Mouse (Mus musculus): ENCODE measurements around the gene Dap3. TPM values are rescaled to one million over a fixed set of nuclear protein-coding genes. Genes with fewer than 3 reads are reported as not detected.
"Not testable (repeated sequence)": the region's sequence is repeated elsewhere in the genome, so short reads cannot be mapped to it uniquely, and the experiment has no call there.

Dap3 gene
- polyA plus RNA-seq, 1 experiment from 2014 or later: 125 TPM

- Histone ChIP-seq H3K27me3 (replicated peaks) (no peaks in the 10 kb centered on the region), H3K36me3 (peaks cover 100% of the 10 kb centered on the region), H3K9ac (no peak overlapping the region), H3K4me2 (no peak overlapping the region), H3K4me1 (no peaks in the 10 kb centered on the region), H3K9me3 (no peaks in the 10 kb centered on the region), H3K4me3 (no peak overlapping the region), H3K27ac (replicated peaks) (no peak overlapping the region)
- no peak for ATAC-seq (ENCODE audit: extremely low read depth, insufficient number of reproducible peaks, low FRiP score, low TSS enrichment)
- WGBS: 85% methylated on average over 6 of the region's 6 CpGs
These were observed 44.4 kb downstream of the Dap3 start for GRCm38 (mm10) chr3:88906393-88907159.

- H3K4me2 ChIP-seq: no peak overlapping the region
- no peak overlapping the region for H3K4me3 ChIP-seq
- 86% methylated on average over 2 of the region's 2 CpGs for WGBS
- H3K36me3 ChIP-seq: peaks cover 98% of the 10 kb centered on the region
- no peak for ATAC-seq (ENCODE audit: extremely low read depth, insufficient number of reproducible peaks, low FRiP score, low TSS enrichment)
- H3K9me3 ChIP-seq: no peaks in the 10 kb centered on the region
- H3K27ac ChIP-seq (replicated peaks): no peak overlapping the region
- H3K27me3 ChIP-seq (replicated peaks): no peaks in the 10 kb centered on the region
- H3K4me1 ChIP-seq: no peaks in the 10 kb centered on the region
- H3K9ac ChIP-seq: no peak overlapping the region
These were observed 45.2 kb downstream of the Dap3 start for GRCm38 (mm10) chr3:88905741-88906140.

- no peak overlapping the region for H3K4me2 ChIP-seq
- no peaks in the 10 kb centered on the region for H3K27me3 ChIP-seq (replicated peaks)
- H3K27ac ChIP-seq (replicated peaks): no peak overlapping the region
- H3K36me3 ChIP-seq: peaks cover 97% of the 10 kb centered on the region
- WGBS: 83% methylated on average over 6 of the region's 6 CpGs
- ATAC-seq (ENCODE audit: extremely low read depth, insufficient number of reproducible peaks, low FRiP score, low TSS enrichment): no peak
- H3K4me3 ChIP-seq: no peak overlapping the region
- H3K9me3 ChIP-seq: no peaks in the 10 kb centered on the region
- H3K9ac ChIP-seq: no peak overlapping the region
- no peaks in the 10 kb centered on the region for H3K4me1 ChIP-seq
These were observed 45.8 kb downstream of the Dap3 start for GRCm38 (mm10) chr3:88905209-88905608.

GRCm38 (mm10) chr3:88904803-88905202 is 46.2 kb downstream of the Dap3 start:
- WGBS: 89% methylated on average over 3 of the region's 3 CpGs
- Histone ChIP-seq H3K9ac (no peak overlapping the region), H3K4me1 (no peaks in the 10 kb centered on the region), H3K27me3 (replicated peaks) (no peaks in the 10 kb centered on the region), H3K4me3 (no peak overlapping the region), H3K36me3 (peaks cover 95% of the 10 kb centered on the region), H3K9me3 (no peaks in the 10 kb centered on the region), H3K27ac (replicated peaks) (no peak overlapping the region), H3K4me2 (no peak overlapping the region)
- ATAC-seq (ENCODE audit: extremely low read depth, insufficient number of reproducible peaks, low FRiP score, low TSS enrichment): no peak

GRCm38 (mm10) chr3:88893011-88893410 is 58.0 kb downstream of the Dap3 start:
- not testable (repeated sequence) for H3K4me2 ChIP-seq; H3K27me3 ChIP-seq (replicated peaks); H3K9ac ChIP-seq; H3K9me3 ChIP-seq; H3K27ac ChIP-seq (replicated peaks); ATAC-seq (ENCODE audit: extremely low read depth, insufficient number of reproducible peaks, low FRiP score, low TSS enrichment); H3K4me1 ChIP-seq; H3K4me3 ChIP-seq
- peaks cover 43% of the 10 kb centered on the region for H3K36me3 ChIP-seq
- whole genome bisulfite sequencing: 94% methylated on average over 7 of the region's 7 CpGs

GRCm38 (mm10) chr3:88882536-88882935 is 68.4 kb downstream of the Dap3 start:
- H3K36me3 ChIP-seq: peaks cover 22% of the 10 kb centered on the region
- H3K4me3 ChIP-seq; ATAC-seq (ENCODE audit: extremely low read depth, insufficient number of reproducible peaks, low FRiP score, low TSS enrichment); H3K9me3 ChIP-seq; H3K27me3 ChIP-seq (replicated peaks); H3K4me2 ChIP-seq; H3K4me1 ChIP-seq; H3K9ac ChIP-seq; H3K27ac ChIP-seq (replicated peaks): not testable (repeated sequence)
- 93% methylated on average over 4 of the region's 4 CpGs for WGBS

Other genes with a start within 250 kb of the Dap3 start
- gene Rit1, start 234.3 kb downstream of the Dap3 start, polyA plus RNA-seq (2015; fragmentation: Nextera tagmentation; extraction: Ambion mirVana): 51.7 and 56.8 TPM in 2 replicates
- gene Syt11, start 176.0 kb downstream of the Dap3 start, polyA plus RNA-seq (2015; fragmentation: Nextera tagmentation; extraction: Ambion mirVana): 11.7 and 12.8 TPM in 2 replicates
- 6.4 and 7.4 TPM in 2 replicates for gene Gon4l, start 116.0 kb downstream of the Dap3 start, polyA plus RNA-seq (2015; fragmentation: Nextera tagmentation; extraction: Ambion mirVana)
- 48.6 and 52.3 TPM in 2 replicates for gene Msto1, start 37.2 kb downstream of the Dap3 start, polyA plus RNA-seq (2015; fragmentation: Nextera tagmentation; extraction: Ambion mirVana)
- gene Ash1l, start 559 bp downstream of the Dap3 start, polyA plus RNA-seq (2015; fragmentation: Nextera tagmentation; extraction: Ambion mirVana): 12.4 and 12.8 TPM in 2 replicates
- gene Rusc1, start 142.1 kb upstream of the Dap3 start, polyA plus RNA-seq (2015; fragmentation: Nextera tagmentation; extraction: Ambion mirVana): 8.6 and 9.8 TPM in 2 replicates
- gene Gm43738, start 149.9 kb upstream of the Dap3 start, polyA plus RNA-seq (2015; fragmentation: Nextera tagmentation; extraction: Ambion mirVana): not detected in 2 replicates
- 119 and 130 TPM in 2 replicates for gene Fdps, start 150.8 kb upstream of the Dap3 start, polyA plus RNA-seq (2015; fragmentation: Nextera tagmentation; extraction: Ambion mirVana)
- gene Pklr, start 185.0 kb upstream of the Dap3 start, polyA plus RNA-seq (2015; fragmentation: Nextera tagmentation; extraction: Ambion mirVana): 0.98 and 5.3 TPM in 2 replicates
- 0.68 and 1.0 TPM in 2 replicates for gene Hcn3, start 209.0 kb upstream of the Dap3 start, polyA plus RNA-seq (2015; fragmentation: Nextera tagmentation; extraction: Ambion mirVana)
- gene Clk2, start 213.6 kb upstream of the Dap3 start, polyA plus RNA-seq (2015; fragmentation: Nextera tagmentation; extraction: Ambion mirVana): 16.9 and 17.4 TPM in 2 replicates
- gene Scamp3, start 226.3 kb upstream of the Dap3 start, polyA plus RNA-seq (2015; fragmentation: Nextera tagmentation; extraction: Ambion mirVana): 83.4 and 88.1 TPM in 2 replicates
- 12.8 and 13.5 TPM in 2 replicates for gene Fam189b, start 232.0 kb upstream of the Dap3 start, polyA plus RNA-seq (2015; fragmentation: Nextera tagmentation; extraction: Ambion mirVana)